Mouse (Mus musculus) liver, adult 2 months (tissue): ENCODE data around the gene Tln2. TPM values are rescaled to one million over a fixed set of nuclear protein-coding genes. Genes with fewer than 3 reads are reported as not detected.
A peak's percentile ranks its signal among the peaks of the same experiment; 100 is the strongest.

Experiments
- DNase-seq: peaks from one replicate; pipeline ENCODE4 v3.0.0-alpha.2; 2011; ENCODE audit warnings: low read depth, low spot score; ENCODE audit errors: extremely low read depth
- H3K27ac ChIP-seq: fragments of 200-500 bp; replicated peaks from 2 replicates; pipeline ENCODE4 v1.5.1; 2012; ENCODE audit warnings: low read depth, mild to moderate bottlenecking, control low read depth, inconsistent platforms, low read length; ENCODE audit not compliant: insufficient read depth
- H3K27me3 ChIP-seq: fragments of 200-500 bp; 2 replicates; pipeline ENCODE4 v1.6.1; 2012; ENCODE audit warnings: mild to moderate bottlenecking, moderate library complexity, low read length, inconsistent platforms; ENCODE audit not compliant: control insufficient read depth, insufficient read depth
- H3K36me3 ChIP-seq: fragments of 200-500 bp; 2 replicates; pipeline ENCODE4 v1.6.1; 2012; ENCODE audit warnings: low read length, inconsistent platforms; ENCODE audit not compliant: control insufficient read depth, insufficient read depth
- H3K4me1 ChIP-seq: fragments of 200-500 bp; 2 replicates; pipeline ENCODE4 v1.6.1; 2011; ENCODE audit warnings: low read length; ENCODE audit not compliant: control insufficient read depth, insufficient read depth
- H3K4me3 ChIP-seq: fragments of 200-500 bp; 2 replicates; pipeline ENCODE4 v1.5.1; 2011; ENCODE audit warnings: low read depth, mild to moderate bottlenecking, control low read depth, low read length, moderate library complexity; ENCODE audit not compliant: insufficient read depth
- H3K79me2 ChIP-seq: fragments of 200-500 bp; 2 replicates; pipeline ENCODE4 v1.6.1; 2012; ENCODE audit warnings: inconsistent platforms, mild to moderate bottlenecking, low read length, moderate library complexity; ENCODE audit not compliant: control insufficient read depth, insufficient read depth
- H3K9ac ChIP-seq: fragments of 200-500 bp; 2 replicates; pipeline ENCODE4 v1.6.1; 2012; ENCODE audit warnings: low read depth, mild to moderate bottlenecking, control low read depth, inconsistent platforms, low read length
- CTCF ChIP-seq: fragments of 200-500 bp; IDR thresholded peaks from 2 replicates; pipeline ENCODE4 v1.5.1; 2011; ENCODE audit warnings: low read depth, low read length, control low read depth
- POLR2A ChIP-seq: fragments of 200-500 bp; IDR thresholded peaks from 2 replicates; pipeline ENCODE4 v1.6.1; 2011; ENCODE audit warnings: low read length, control low read depth; ENCODE audit not compliant: insufficient read depth; ENCODE audit errors: extremely low read depth
- WGBS: fragments of 180-500 bp; shearing (Covaris S2); methylation state at CpG from one replicate; pipeline ENCODE4 v1.1.7; 2018; 5-methylcytosine and 5-hydroxymethylcytosine counted together
- polyA plus RNA-seq: library from polyadenylated mRNA; depleted of rRNA; stranded (reverse); fragments of >200 nt; gene quantifications from 2 replicates; pipeline ENCODE4 v1.2.3, GENCODE M21; 2012
- total RNA-seq: library from RNA; depleted of rRNA; stranded (reverse); fragments of >200 nt; gene quantifications from 2 replicates; pipeline ENCODE4 v1.2.3, GENCODE M21; 2014

The Tln2 gene
- total and polyA plus RNA-seq, 2 experiments = 1.9 to 4.6 TPM

GRCm38 (mm10) chr9:67527726-67528125, 31.8 kb downstream of the Tln2 start:
- 98% methylated on average over 2 of the region's 2 CpGs for WGBS
- TF ChIP-seq POLR2A (no peak), CTCF (no peak)
- H3K79me2 ChIP-seq = no peaks in the 10 kb centered on the region
- no peaks in the 10 kb centered on the region for H3K27me3 ChIP-seq
- H3K36me3 ChIP-seq = no peaks in the 10 kb centered on the region
- H3K4me3 ChIP-seq = no peak overlapping the region
- DNase-seq = no peak
- H3K4me1 ChIP-seq = no peaks in the 10 kb centered on the region
- H3K9ac ChIP-seq = no peak overlapping the region
- no peak overlapping the region for H3K27ac ChIP-seq

DNA sequence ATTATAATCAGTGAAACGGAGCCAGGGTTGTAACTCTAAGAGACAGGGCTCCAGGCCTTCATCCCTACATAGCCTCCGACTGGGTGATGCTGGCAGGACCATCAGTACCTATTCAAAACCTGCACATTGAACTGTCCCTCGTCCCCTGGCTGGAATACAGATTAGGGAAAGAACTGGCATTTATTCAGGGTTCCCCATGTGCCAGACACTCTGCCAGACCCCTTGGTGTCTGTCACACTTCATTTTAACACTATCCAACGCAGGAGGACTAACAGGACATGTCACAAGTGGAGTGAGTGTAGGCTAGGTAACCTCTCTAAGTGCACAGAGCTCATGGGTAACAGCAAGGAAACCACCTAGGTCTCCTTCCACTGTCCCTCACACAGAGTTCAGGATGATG, 37.8 kb downstream of the Tln2 start:
- Histone ChIP-seq H3K79me2 (no peaks in the 10 kb centered on the region; the same call in 1 of the 2 replicates), H3K4me3 (no peak overlapping the region), H3K27me3 (no peaks in the 10 kb centered on the region), H3K36me3 (no peaks in the 10 kb centered on the region), H3K27ac (no peak overlapping the region), H3K9ac (no peak overlapping the region), H3K4me1 (no peaks in the 10 kb centered on the region)
- 78% methylated on average over 4 of the region's 4 CpGs for WGBS
- no peak for DNase-seq
- TF ChIP-seq CTCF = no peak
- no peak for TF ChIP-seq POLR2A

GRCm38 (mm10) chr9:67509510-67509909, 50.0 kb downstream of the Tln2 start:
- Histone ChIP-seq H3K9ac (no peak overlapping the region), H3K27me3 (no peaks in the 10 kb centered on the region), H3K4me3 (no peak overlapping the region), H3K36me3 (no peaks in the 10 kb centered on the region), H3K27ac (no peak overlapping the region), H3K79me2 (no peaks in the 10 kb centered on the region; the same call in 1 of the 2 replicates), H3K4me1 (no peaks in the 10 kb centered on the region)
- WGBS = 58% methylated on average over 3 of the region's 3 CpGs
- TF ChIP-seq POLR2A (no peak), CTCF (no peak)
- no peak for DNase-seq

GRCm38 (mm10) chr9:67504669-67505260, 54.7 kb downstream of the Tln2 start:
- TF ChIP-seq CTCF (no peak), POLR2A (no peak)
- no peaks in the 10 kb centered on the region for H3K36me3 ChIP-seq
- no peak overlapping the region for H3K27ac ChIP-seq
- WGBS = 94% methylated on average over 8 of the region's 8 CpGs
- no peak overlapping the region for H3K4me3 ChIP-seq
- no peaks in the 10 kb centered on the region for H3K27me3 ChIP-seq
- H3K79me2 ChIP-seq = no peaks in the 10 kb centered on the region; the same call in 1 of the 2 replicates
- no peaks in the 10 kb centered on the region for H3K4me1 ChIP-seq
- no peak for DNase-seq
- H3K9ac ChIP-seq = no peak overlapping the region

DNA sequence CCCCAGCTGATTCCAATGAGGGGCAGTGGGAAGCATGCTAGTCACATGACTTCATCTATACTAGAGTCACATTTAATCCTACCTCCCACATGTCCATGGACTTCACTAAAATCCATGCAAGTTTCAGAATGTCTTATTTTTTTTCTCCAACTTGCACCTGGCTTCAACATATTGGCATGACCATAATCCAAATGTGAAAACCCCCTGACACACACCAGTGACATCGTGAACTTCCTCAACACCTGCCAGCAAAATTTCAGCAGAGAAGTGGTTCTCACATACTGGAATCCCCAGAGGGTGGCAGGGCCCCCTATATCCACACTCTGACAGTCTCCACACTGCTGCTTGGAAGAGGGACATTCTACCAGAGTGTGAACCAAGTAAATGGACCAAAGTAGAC, 57.7 kb downstream of the Tln2 start:
- Histone ChIP-seq H3K79me2 (no peaks in the 10 kb centered on the region; the same call in 1 of the 2 replicates), H3K4me1 (no peaks in the 10 kb centered on the region), H3K36me3 (no peaks in the 10 kb centered on the region), H3K27me3 (no peaks in the 10 kb centered on the region), H3K4me3 (no peak overlapping the region), H3K9ac (no peak overlapping the region), H3K27ac (no peak overlapping the region)
- DNase-seq = no peak
- WGBS = 92% methylated on average over 1 of the region's 1 CpGs
- no peak for TF ChIP-seq POLR2A
- no peak for TF ChIP-seq CTCF

- peak; percentile 76 for DNase-seq
- Histone ChIP-seq H3K4me3 (no peak overlapping the region), H3K27ac (no peak overlapping the region), H3K9ac (no peak overlapping the region), H3K27me3 (peaks cover 4% of the 10 kb centered on the region; the same call in 1 of the 2 replicates), H3K4me1 (peaks cover 2% of the 10 kb centered on the region), H3K36me3 (no peaks in the 10 kb centered on the region), H3K79me2 (no peaks in the 10 kb centered on the region)
- 4% methylated on average over 2 of the region's 2 CpGs for WGBS
- TF ChIP-seq CTCF (no peak), POLR2A (no peak)
Observed at GRCm38 (mm10) chr9:67496368-67496767, 63.1 kb downstream of the Tln2 start.
